Mouse (Mus musculus) liver, embryonic 12.5 days (tissue): Measurements from ENCODE around the gene Olfr1364. TPM values are rescaled to one million over a fixed set of nuclear protein-coding genes. Genes with fewer than 3 reads are reported as not detected.

Source experiments
- ATAC-seq: fragments of 200-750 bp; cut with Nextera tagmentation; 2 replicates; pipeline ENCODE4 v1.8.0; 2017; ENCODE audit warnings: moderate number of reproducible peaks, mild to moderate bottlenecking, moderate library complexity
- H3K27ac ChIP-seq: fragments of 300-500 bp; sonication (generic); 2 replicates; pipeline ENCODE4 v1.5.1; 2016; ENCODE audit warnings: mild to moderate bottlenecking
- H3K27me3 ChIP-seq: fragments of 300-500 bp; sonication (generic); replicated peaks from 2 replicates; pipeline ENCODE4 v1.6.1; 2016; ENCODE audit warnings: mild to moderate bottlenecking, moderate library complexity
- H3K36me3 ChIP-seq: fragments of 300-500 bp; sonication (generic); 2 replicates; pipeline ENCODE4 v1.6.1; 2016; ENCODE audit warnings: mild to moderate bottlenecking, moderate library complexity
- H3K4me1 ChIP-seq: fragments of 300-500 bp; sonication (generic); 2 replicates; pipeline ENCODE4 v1.6.1; 2016
- H3K4me2 ChIP-seq: fragments of 300-500 bp; sonication (generic); 2 replicates; pipeline ENCODE4 v1.6.1; 2016; ENCODE audit warnings: mild to moderate bottlenecking, moderate library complexity
- H3K4me3 ChIP-seq: fragments of 300-500 bp; sonication (generic); 2 replicates; pipeline ENCODE4 v1.5.1; 2016; ENCODE audit warnings: mild to moderate bottlenecking, moderate library complexity
- H3K9ac ChIP-seq: fragments of 300-500 bp; sonication (generic); 2 replicates; pipeline ENCODE4 v1.6.1; 2016; ENCODE audit warnings: mild to moderate bottlenecking, moderate library complexity
- H3K9me3 ChIP-seq: fragments of 300-500 bp; sonication (generic); replicated peaks from 2 replicates; pipeline ENCODE4 v1.6.1; 2016; ENCODE audit warnings: mild to moderate bottlenecking, moderate library complexity
- WGBS: fragments of 180-500 bp; shearing (Covaris S2); methylation state at CpG from one replicate; pipeline ENCODE4 v1.1.7; 2016; ENCODE audit not compliant: insufficient replicate concordance; 5-methylcytosine and 5-hydroxymethylcytosine counted together
- polyA plus RNA-seq: library from polyadenylated mRNA; unstranded; fragments of >200 nt; fragmentation: Nextera tagmentation; extraction: Ambion mirVana; gene quantifications from 2 replicates; pipeline ENCODE4 v1.2.1, GENCODE M21; 2016

The Olfr1364 gene
- not detected in 2 replicates for polyA plus RNA-seq

DNA sequence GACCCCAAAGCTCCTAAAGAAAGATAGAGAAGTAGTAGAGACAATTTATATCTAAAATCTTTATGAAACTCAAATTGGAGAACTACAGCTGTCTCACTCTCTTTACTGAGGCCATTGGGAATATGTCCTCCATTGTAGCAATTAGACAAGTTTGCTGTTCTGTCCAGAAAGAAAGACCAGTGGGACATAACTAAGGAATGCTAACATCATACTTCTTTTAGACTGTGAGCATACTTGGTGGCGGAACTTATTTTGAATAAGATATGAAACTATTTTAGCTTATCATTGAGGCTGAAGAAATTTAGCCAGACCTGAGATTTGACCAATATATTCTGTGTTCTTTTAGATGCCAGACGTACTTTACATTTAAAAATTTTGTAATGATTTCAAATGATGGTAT lies at the start of gene Olfr1364:
Olfr1364 (minus strand) TSS at position 101 of the 400 bp plus-strand sequence.
- Histone ChIP-seq H3K36me3 (no peaks in the 10 kb centered on the region), H3K4me2 (no peak within 1 kb of the TSS), H3K9me3 (no peaks in the 10 kb centered on the region), H3K27me3 (no peaks in the 10 kb centered on the region), H3K27ac (no peak within 1 kb of the TSS), H3K4me1 (no peaks in the 10 kb centered on the region), H3K9ac (no peak within 1 kb of the TSS), H3K4me3 (no peak within 1 kb of the TSS)
- WGBS: 71% methylated on average over 2 of the region's 2 CpGs
- ATAC-seq: no peak

GRCm38 (mm10) chr13:21613922-21614321 lies 32.4 kb upstream of the Olfr1364 start, which contains the start of gene Olfr1362:
Olfr1362 (minus strand) TSS chr13:21614022.
- Histone ChIP-seq H3K27me3 (no peaks in the 10 kb centered on the region), H3K4me3 (no peak within 1 kb of the TSS), H3K4me2 (no peak within 1 kb of the TSS), H3K27ac (no peak within 1 kb of the TSS), H3K36me3 (no peaks in the 10 kb centered on the region), H3K9ac (no peak within 1 kb of the TSS), H3K9me3 (no peaks in the 10 kb centered on the region), H3K4me1 (no peaks in the 10 kb centered on the region)
- no peak for ATAC-seq

DNA sequence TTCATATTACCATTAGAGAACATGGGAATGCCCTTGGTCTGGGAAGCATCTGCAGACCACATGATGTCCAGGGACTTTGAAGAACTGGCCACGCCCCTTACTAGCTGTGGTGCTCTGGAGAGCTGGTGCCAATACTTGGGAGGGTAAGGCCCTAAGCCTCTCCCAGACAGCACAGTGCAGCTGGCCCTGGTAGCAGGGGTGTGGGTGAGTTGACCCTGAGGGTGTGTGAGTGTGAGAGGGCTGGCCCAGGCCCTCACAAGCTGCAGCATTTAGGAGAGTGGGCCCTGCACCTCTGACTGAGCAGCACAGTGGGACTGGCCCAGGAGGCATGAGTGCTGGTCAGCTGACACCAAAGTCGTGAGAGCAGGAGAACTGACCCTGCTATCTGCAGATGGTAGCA lies 10.1 kb upstream of the Olfr1364 start:
- H3K27ac ChIP-seq: no peak overlapping the region
- no peak for ATAC-seq
- H3K4me3 ChIP-seq: no peak overlapping the region
- no peak overlapping the region for H3K4me2 ChIP-seq
- no peaks in the 10 kb centered on the region for H3K9me3 ChIP-seq
- H3K4me1 ChIP-seq: no peaks in the 10 kb centered on the region
- no peaks in the 10 kb centered on the region for H3K36me3 ChIP-seq
- no peaks in the 10 kb centered on the region for H3K27me3 ChIP-seq
- 43% methylated on average over 2 of the region's 2 CpGs for WGBS
- no peak overlapping the region for H3K9ac ChIP-seq

DNA sequence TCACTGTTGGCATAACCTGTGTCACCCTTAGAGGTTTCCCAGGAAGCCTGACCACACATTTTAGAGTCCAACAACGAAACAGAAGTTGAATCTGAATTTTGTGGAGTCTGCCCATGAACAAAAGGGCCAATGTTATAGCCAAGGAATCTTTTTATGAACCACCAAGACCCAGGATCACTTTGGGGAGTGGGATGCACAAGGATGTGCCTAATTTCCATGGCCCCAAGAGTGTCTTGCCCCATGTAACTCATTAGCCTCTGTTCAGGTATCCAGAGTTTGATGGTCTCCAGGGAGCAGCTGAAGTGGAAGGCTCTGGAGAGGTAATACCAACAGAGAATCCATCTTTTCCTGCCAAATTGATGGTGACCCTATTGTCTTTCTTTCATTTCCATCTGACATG lies 21.8 kb downstream of the Olfr1364 start, which contains the start of gene Olfr1535:
Olfr1535 (minus strand) TSS at position 101 of the 400 bp plus-strand sequence.
- H3K4me3 ChIP-seq: no peak within 1 kb of the TSS
- H3K4me1 ChIP-seq: no peaks in the 10 kb centered on the region
- no peak within 1 kb of the TSS for H3K9ac ChIP-seq
- H3K36me3 ChIP-seq: no peaks in the 10 kb centered on the region
- H3K27me3 ChIP-seq: no peaks in the 10 kb centered on the region
- 26% methylated on average over 1 of the region's 1 CpGs for WGBS
- no peak within 1 kb of the TSS for H3K4me2 ChIP-seq
- no peak within 1 kb of the TSS for H3K27ac ChIP-seq
- ATAC-seq: no peak
- no peaks in the 10 kb centered on the region for H3K9me3 ChIP-seq

DNA sequence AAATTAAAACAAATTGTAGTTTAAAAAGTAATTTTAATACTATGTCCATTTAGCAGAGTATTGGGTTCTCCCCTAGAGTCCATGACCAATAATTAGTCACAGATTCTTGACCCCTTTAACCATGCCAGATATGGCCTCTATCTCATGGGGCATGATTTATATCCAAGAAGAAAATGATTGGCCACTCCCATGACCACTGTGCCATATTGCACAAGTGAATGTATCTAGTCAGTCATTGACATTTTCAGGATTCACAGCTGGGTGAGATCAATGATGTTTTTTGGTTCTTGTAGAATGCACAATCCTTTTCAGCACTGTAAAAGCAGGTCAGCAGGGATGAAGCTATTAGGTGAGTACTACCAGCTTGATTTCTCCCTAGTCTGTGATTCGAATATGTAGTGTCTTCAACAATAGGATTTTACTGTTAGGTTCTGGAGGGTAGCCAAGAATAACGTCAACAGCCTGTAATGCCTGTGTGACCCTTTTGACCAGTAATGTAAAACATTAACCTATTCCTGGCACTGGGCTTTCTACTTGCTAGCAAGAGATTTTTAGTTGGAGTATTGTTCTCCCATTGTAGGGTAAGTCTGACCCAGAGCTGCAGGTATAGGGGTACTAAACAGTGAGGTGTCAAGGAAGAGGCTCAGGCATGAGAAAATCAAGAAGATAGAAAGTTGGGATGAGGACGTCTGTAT lies 31.0 kb downstream of the Olfr1364 start:
- 47% methylated on average over 3 of the region's 3 CpGs for WGBS
- Histone ChIP-seq H3K27ac (no peak overlapping the region), H3K9me3 (no peaks in the 10 kb centered on the region), H3K9ac (no peak overlapping the region), H3K4me3 (no peak overlapping the region), H3K4me1 (no peaks in the 10 kb centered on the region), H3K4me2 (no peak overlapping the region), H3K27me3 (no peaks in the 10 kb centered on the region), H3K36me3 (no peaks in the 10 kb centered on the region)
- no peak for ATAC-seq

- Histone ChIP-seq H3K9me3 (no peaks in the 10 kb centered on the region), H3K9ac (no peak overlapping the region), H3K4me3 (no peak overlapping the region), H3K27ac (no peak overlapping the region), H3K4me2 (no peak overlapping the region), H3K27me3 (no peaks in the 10 kb centered on the region), H3K4me1 (no peaks in the 10 kb centered on the region), H3K36me3 (no peaks in the 10 kb centered on the region)
- WGBS: 64% methylated on average over 3 of the region's 3 CpGs
- no peak for ATAC-seq
Observed at GRCm38 (mm10) chr13:21549487-21549886, 32.1 kb downstream of the Olfr1364 start.

GRCm38 (mm10) chr13:21542708-21543107 lies 38.9 kb downstream of the Olfr1364 start, which contains the start of gene Olfr1366:
Olfr1366 (minus strand) TSS chr13:21542808.
- H3K27ac ChIP-seq: no peak within 1 kb of the TSS
- H3K9ac ChIP-seq: no peak within 1 kb of the TSS
- no peaks in the 10 kb centered on the region for H3K36me3 ChIP-seq
- no peak within 1 kb of the TSS for H3K4me3 ChIP-seq
- peaks cover 4% of the 10 kb centered on the region; the same call in 1 of the 2 replicates for H3K27me3 ChIP-seq
- 50% methylated on average over 1 of the region's 1 CpGs for WGBS
- no peak for ATAC-seq
- H3K4me2 ChIP-seq: no peak within 1 kb of the TSS
- H3K9me3 ChIP-seq: no peaks in the 10 kb centered on the region
- H3K4me1 ChIP-seq: no peaks in the 10 kb centered on the region

DNA sequence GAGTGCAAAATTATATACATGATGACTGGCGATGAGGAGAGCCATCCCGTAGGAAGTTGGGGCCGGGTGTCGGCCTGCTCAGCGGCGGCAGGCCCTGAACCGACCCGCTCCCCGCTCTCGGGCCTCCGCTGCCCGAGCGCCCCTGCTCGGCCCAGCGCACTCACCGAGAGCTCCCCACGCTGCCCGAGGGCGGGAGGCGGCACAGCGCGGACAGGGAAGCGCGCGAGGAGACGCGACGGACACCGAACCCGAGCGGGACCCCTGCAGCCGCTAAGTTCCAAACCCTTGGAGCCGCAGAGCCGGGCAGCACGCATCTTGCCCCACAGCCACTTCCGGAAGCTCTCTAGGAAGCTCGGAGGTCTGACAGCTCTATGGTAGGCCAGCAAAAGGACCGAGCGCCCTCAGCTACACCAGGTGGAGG lies 50.8 kb downstream of the Olfr1364 start, which contains the start of gene Zkscan8:
Zkscan8 (minus strand) TSS at position 340 of the 421 bp plus-strand sequence.
- peak within 1 kb of the TSS; percentile 73 for H3K4me2 ChIP-seq
- under 1% methylated on average over 39 of the region's 39 CpGs for WGBS
- peak; percentile 97 for ATAC-seq
- H3K36me3 ChIP-seq: peaks cover 12% of the 10 kb centered on the region
- peak within 1 kb of the TSS; percentile 91 for H3K9ac ChIP-seq
- H3K4me3 ChIP-seq: peak within 1 kb of the TSS; percentile 84
- no peaks in the 10 kb centered on the region for H3K27me3 ChIP-seq
- peak within 1 kb of the TSS; percentile 86 for H3K27ac ChIP-seq
- no peaks in the 10 kb centered on the region for H3K9me3 ChIP-seq
- H3K4me1 ChIP-seq: peaks cover 9% of the 10 kb centered on the region

GRCm38 (mm10) chr13:21530136-21530535 lies 51.4 kb downstream of the Olfr1364 start:
- Histone ChIP-seq H3K27ac (no peak overlapping the region), H3K9me3 (no peaks in the 10 kb centered on the region), H3K9ac (peak overlapping the region; percentile 60), H3K4me3 (peak overlapping the region; percentile 84), H3K36me3 (peaks cover 17% of the 10 kb centered on the region), H3K4me2 (peak overlapping the region; percentile 73), H3K27me3 (no peaks in the 10 kb centered on the region), H3K4me1 (peaks cover 9% of the 10 kb centered on the region)
- 33% methylated on average over 7 of the region's 7 CpGs for WGBS
- no peak for ATAC-seq

Other genes with a start within 250 kb of the Olfr1364 start
- gene Olfr1367, start 234.8 kb downstream of the Olfr1364 start, polyA plus RNA-seq: not detected in 2 replicates
- gene Zscan12, start 218.9 kb downstream of the Olfr1364 start, polyA plus RNA-seq: 5.5 and 5.8 TPM in 2 replicates
- 34.8 and 36.2 TPM in 2 replicates for gene Zkscan3, start 179.0 kb downstream of the Olfr1364 start, polyA plus RNA-seq
- gene Pgbd1, start 140.7 kb downstream of the Olfr1364 start, polyA plus RNA-seq: 1.6 and 2.1 TPM in 2 replicates
- 9.1 and 10.4 TPM in 2 replicates for gene Zscan26, start 128.0 kb downstream of the Olfr1364 start, polyA plus RNA-seq
- 0.43 and 0.78 TPM in 2 replicates for gene Nkapl, start 113.2 kb downstream of the Olfr1364 start, polyA plus RNA-seq
- 0.62 and 0.78 TPM in 2 replicates for gene Zkscan4, start 102.9 kb downstream of the Olfr1364 start, polyA plus RNA-seq
- not detected in 2 replicates for gene Gm10065, start 102.3 kb downstream of the Olfr1364 start, polyA plus RNA-seq
- gene AK157302, start 86.5 kb downstream of the Olfr1364 start, polyA plus RNA-seq: 0.56 TPM in 2 replicates
- gene Gm11273, start 80.3 kb downstream of the Olfr1364 start, polyA plus RNA-seq: 4.7 and 6.3 TPM in 2 replicates
- 2.6 and 2.8 TPM in 2 replicates for gene Zkscan8, start 50.6 kb downstream of the Olfr1364 start, polyA plus RNA-seq
- 0.05 TPM in 1 of 2 replicates, not detected in the other for gene Olfr1366, start 39.0 kb downstream of the Olfr1364 start, polyA plus RNA-seq
- not detected in 2 replicates for gene Olfr1535, start 21.9 kb downstream of the Olfr1364 start, polyA plus RNA-seq
- gene Olfr1362, start 32.3 kb upstream of the Olfr1364 start, polyA plus RNA-seq: not detected in 2 replicates
- not detected in 2 replicates for gene Olfr11, start 60.8 kb upstream of the Olfr1364 start, polyA plus RNA-seq
- gene Olfr1361, start 81.6 kb upstream of the Olfr1364 start, polyA plus RNA-seq: not detected in 2 replicates
- not detected in 2 replicates for gene Olfr1360, start 95.6 kb upstream of the Olfr1364 start, polyA plus RNA-seq
- not detected in 2 replicates for gene Olfr1359, start 116.4 kb upstream of the Olfr1364 start, polyA plus RNA-seq
- 1.5 and 1.7 TPM in 2 replicates for gene Hist1h2bl, start 134.4 kb upstream of the Olfr1364 start, polyA plus RNA-seq
- gene Hist1h2ai, start 134.7 kb upstream of the Olfr1364 start, polyA plus RNA-seq: 13.8 and 17.6 TPM in 2 replicates
- gene Hist1h3h, start 135.9 kb upstream of the Olfr1364 start, polyA plus RNA-seq: 8.3 and 14.2 TPM in 2 replicates
- gene Hist1h2bm, start 140.3 kb upstream of the Olfr1364 start, polyA plus RNA-seq: 6.4 and 6.5 TPM in 2 replicates
- 0.59 and 0.75 TPM in 2 replicates for gene Hist1h4j, start 153.3 kb upstream of the Olfr1364 start, polyA plus RNA-seq
- 3.7 and 5.9 TPM in 2 replicates for gene Hist1h4k, start 168.7 kb upstream of the Olfr1364 start, polyA plus RNA-seq
- gene Hist1h2ak, start 172.1 kb upstream of the Olfr1364 start, polyA plus RNA-seq: 42.8 and 58.5 TPM in 2 replicates
- gene Hist1h2bn, start 172.4 kb upstream of the Olfr1364 start, polyA plus RNA-seq: 8.6 and 8.9 TPM in 2 replicates
- gene Hist1h1b, start 198.9 kb upstream of the Olfr1364 start, polyA plus RNA-seq: 41.6 and 43.0 TPM in 2 replicates
- 169 and 188 TPM in 2 replicates for gene Hist1h3i, start 201.6 kb upstream of the Olfr1364 start, polyA plus RNA-seq
- 11.2 and 14.0 TPM in 2 replicates for gene Hist1h2an, start 205.5 kb upstream of the Olfr1364 start, polyA plus RNA-seq
- gene Hist1h2bp, start 205.7 kb upstream of the Olfr1364 start, polyA plus RNA-seq: 3.6 and 5.6 TPM in 2 replicates
- 24.4 and 26.2 TPM in 2 replicates for gene Hist1h2bq, start 228.4 kb upstream of the Olfr1364 start, polyA plus RNA-seq
- not detected in 2 replicates for gene Hist1h2ao, start 228.7 kb upstream of the Olfr1364 start, polyA plus RNA-seq
- not detected in 2 replicates for gene Hist1h4m, start 230.0 kb upstream of the Olfr1364 start, polyA plus RNA-seq